Mouse (Mus musculus): ENCODE measurements at regions not wholly inside any gene's neighbourhood (a gene's known extent, or its start where the extent isn't known, plus 50 kb on each side); places are given as distances from the start of the nearest gene placed in this dataset.

DNA sequence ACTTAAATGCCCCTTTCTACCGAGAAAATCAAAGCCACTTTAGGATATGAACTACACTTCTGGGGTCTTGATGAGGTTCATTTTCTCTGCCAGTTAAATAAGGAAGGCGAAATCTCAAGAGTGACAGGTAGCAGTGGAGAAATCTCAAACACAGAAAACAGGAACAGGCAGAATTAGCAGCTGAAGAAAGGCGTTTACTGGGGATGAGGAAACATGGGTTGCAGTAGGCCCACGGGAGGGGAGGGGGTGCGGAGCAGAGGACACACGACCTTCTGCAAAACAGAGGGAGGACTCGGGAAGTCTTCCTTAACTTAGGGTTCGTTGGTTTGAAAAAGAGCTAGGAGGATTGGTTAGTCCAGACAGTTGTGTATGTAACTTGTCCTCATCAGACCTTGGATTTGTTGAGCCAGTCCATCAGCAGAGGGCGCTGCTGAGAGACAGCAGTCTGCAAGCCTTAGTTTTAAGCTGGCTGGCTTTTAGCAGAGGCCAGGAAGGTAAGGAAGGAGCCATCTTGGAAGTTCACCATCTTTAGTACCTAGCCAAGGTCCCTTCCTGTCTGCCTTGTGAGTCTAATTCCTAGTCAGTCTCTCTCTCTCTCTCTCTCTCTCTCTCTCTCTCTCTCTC, 204.0 kb downstream of the Usp46 start:
- H3K79me2 ChIP-seq (replicated peaks; ENCODE audit: control insufficient read depth, insufficient read depth, low read length) = no peaks in the 10 kb centered on the region
- intact Hi-C loops (cut with DNase I) = loop anchor here (5.0 kb wide), 1 partner anchor 58 kb away; no protein-coding TSS in a partner anchor
- H3K27me3 ChIP-seq (ENCODE audit: control insufficient read depth, insufficient read depth, low read length) = no peaks in the 10 kb centered on the region
- no peak overlapping the region for H3K27ac ChIP-seq
- H3K36me3 ChIP-seq (ENCODE audit: control insufficient read depth, insufficient read depth, low read length) = no peaks in the 10 kb centered on the region
- 72% methylated on average over 9 of the region's 9 CpGs for WGBS
- TF ChIP-seq CTCF (IDR thresholded peaks at IDR 0.05) (peak; percentile 72), POLR2A (IDR thresholded peaks at IDR 0.05; ENCODE audit: insufficient read depth, low read depth, low read length) (no peak), EP300 (IDR thresholded peaks at IDR 0.05; ENCODE audit: insufficient read depth, low read depth, low read length) (0 out of 2 replicates have a peak, but pooled peaks have one; percentile 18)
- no peak overlapping the region for H3K4me3 ChIP-seq
- no peaks in the 10 kb centered on the region for H3K4me1 ChIP-seq (ENCODE audit: control insufficient read depth, insufficient read depth, low read length)
- no peak overlapping the region for H3K9ac ChIP-seq (ENCODE audit: low read depth, low read length)
- DNase-seq = peak; percentile 36 to 58

DNA sequence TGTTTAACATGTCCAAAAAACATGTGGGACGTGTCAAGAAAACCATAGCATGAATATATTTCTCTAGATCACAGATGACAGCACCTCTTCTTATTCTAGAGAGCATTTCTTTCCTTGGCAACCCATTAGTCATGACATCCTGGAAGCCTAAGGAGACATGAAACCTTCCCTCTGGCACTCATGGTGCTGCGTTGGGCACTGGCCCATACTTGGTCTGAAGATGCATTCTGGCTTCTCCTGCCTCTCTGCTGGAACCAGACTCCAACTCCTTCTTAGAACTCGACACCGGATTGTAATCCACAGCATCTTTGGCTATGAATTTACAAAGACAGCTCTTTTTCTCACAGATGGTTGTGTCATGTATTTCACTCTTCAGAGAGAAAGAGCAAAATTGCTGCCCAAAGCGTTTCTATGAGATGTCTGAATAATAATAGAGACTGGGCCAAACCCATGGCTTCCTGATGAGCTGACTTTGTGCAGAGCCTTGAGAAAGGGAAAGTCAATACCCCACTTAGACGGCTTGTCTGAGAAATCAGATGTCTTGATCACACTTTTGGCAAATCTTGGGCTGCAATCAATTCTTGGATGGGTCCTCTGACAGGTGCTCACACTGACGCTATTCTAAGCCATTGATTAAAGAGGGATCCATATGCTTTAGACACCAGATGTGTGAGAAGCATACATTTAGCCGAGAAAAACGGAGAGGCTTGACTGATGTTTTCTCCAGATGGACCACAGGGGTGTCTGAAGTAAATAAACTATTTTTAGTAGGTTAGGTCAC, 195.4 kb downstream of the Usp46 start:
- Histone ChIP-seq H3K79me2 (replicated peaks; ENCODE audit: control insufficient read depth, insufficient read depth, low read length) (no peaks in the 10 kb centered on the region), H3K9ac (ENCODE audit: low read depth, low read length) (no peak overlapping the region), H3K4me3 (no peak overlapping the region), H3K36me3 (ENCODE audit: control insufficient read depth, insufficient read depth, low read length) (no peaks in the 10 kb centered on the region), H3K27me3 (ENCODE audit: control insufficient read depth, insufficient read depth, low read length) (no peaks in the 10 kb centered on the region), H3K27ac (no peak overlapping the region), H3K4me1 (ENCODE audit: control insufficient read depth, insufficient read depth, low read length) (peaks cover 2% of the 10 kb centered on the region)
- DNase-seq = no peak
- TF ChIP-seq POLR2A (IDR thresholded peaks at IDR 0.05; ENCODE audit: insufficient read depth, low read depth, low read length) = no peak
- intact Hi-C loops (cut with DNase I) = no loop called here
- 75% methylated on average over 9 of the region's 9 CpGs for WGBS

DNA sequence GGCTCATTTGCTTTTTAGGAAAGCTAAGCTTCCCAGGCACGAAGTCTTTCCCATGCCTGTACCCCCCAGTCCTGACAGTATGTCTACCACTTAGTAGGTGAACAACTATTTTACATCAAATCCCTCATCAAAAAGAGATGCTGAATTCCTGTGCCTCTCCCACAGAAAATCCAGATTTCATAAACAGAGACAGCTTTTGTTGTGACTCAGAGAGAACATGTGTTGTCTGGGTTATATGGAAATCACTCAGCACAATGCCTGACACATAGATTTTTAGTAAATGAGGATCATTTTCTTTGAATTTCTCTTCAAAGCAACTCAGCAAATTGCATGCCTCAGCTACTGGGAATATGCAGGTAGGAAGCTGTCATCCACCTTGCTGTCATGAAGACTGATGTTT, 193.5 kb downstream of the Usp46 start:
- H3K36me3 ChIP-seq (ENCODE audit: control insufficient read depth, insufficient read depth, low read length) = no peaks in the 10 kb centered on the region
- no peaks in the 10 kb centered on the region for H3K27me3 ChIP-seq (ENCODE audit: control insufficient read depth, insufficient read depth, low read length)
- H3K4me1 ChIP-seq (ENCODE audit: control insufficient read depth, insufficient read depth, low read length) = peaks cover 2% of the 10 kb centered on the region
- TF ChIP-seq POLR2A (IDR thresholded peaks at IDR 0.05; ENCODE audit: insufficient read depth, low read depth, low read length) (no peak), CTCF (IDR thresholded peaks at IDR 0.05) (no peak), EP300 (IDR thresholded peaks at IDR 0.05; ENCODE audit: insufficient read depth, low read depth, low read length) (no peak)
- intact Hi-C loops (cut with DNase I) = no loop called here
- no peak overlapping the region for H3K9ac ChIP-seq (ENCODE audit: low read depth, low read length)
- no peak for DNase-seq
- 95% methylated on average over 1 of the region's 1 CpGs for WGBS
- H3K4me3 ChIP-seq = no peak overlapping the region
- H3K79me2 ChIP-seq (replicated peaks; ENCODE audit: control insufficient read depth, insufficient read depth, low read length) = no peaks in the 10 kb centered on the region
- no peak overlapping the region for H3K27ac ChIP-seq

DNA sequence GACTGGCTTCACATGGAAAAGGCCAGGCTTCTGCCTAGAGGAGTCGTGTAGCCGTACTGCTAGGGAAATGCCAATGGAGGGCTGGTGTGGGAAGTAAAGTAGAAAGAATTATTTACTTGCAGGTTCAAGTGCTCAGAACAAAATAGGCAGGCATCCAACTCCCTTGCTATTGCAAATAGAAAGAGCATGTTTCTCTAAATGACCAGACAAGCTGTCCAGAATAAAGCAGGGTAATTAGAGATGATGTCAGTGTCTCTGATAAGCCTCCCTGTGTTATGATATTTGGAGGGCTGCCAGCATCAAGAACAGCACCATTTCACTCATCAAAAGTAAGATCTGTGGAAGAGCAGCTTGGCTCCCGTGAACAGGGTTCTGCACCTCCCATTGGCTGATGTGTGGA, 192.4 kb downstream of the Usp46 start:
- 0 out of 2 replicates have a peak overlapping the region, but pooled peaks have one; percentile 7 for H3K27ac ChIP-seq
- DNase-seq = no peak
- intact Hi-C loops (cut with DNase I) = no loop called here
- no peaks in the 10 kb centered on the region for H3K36me3 ChIP-seq (ENCODE audit: control insufficient read depth, insufficient read depth, low read length)
- H3K9ac ChIP-seq (ENCODE audit: low read depth, low read length) = no peak overlapping the region
- H3K79me2 ChIP-seq (replicated peaks; ENCODE audit: control insufficient read depth, insufficient read depth, low read length) = no peaks in the 10 kb centered on the region
- 21% methylated on average over 3 of the region's 3 CpGs for WGBS
- peaks cover 2% of the 10 kb centered on the region for H3K4me1 ChIP-seq (ENCODE audit: control insufficient read depth, insufficient read depth, low read length)
- TF ChIP-seq EP300 (IDR thresholded peaks at IDR 0.05; ENCODE audit: insufficient read depth, low read depth, low read length) (no peak), POLR2A (IDR thresholded peaks at IDR 0.05; ENCODE audit: insufficient read depth, low read depth, low read length) (no peak), CTCF (IDR thresholded peaks at IDR 0.05) (no peak)
- no peak overlapping the region for H3K4me3 ChIP-seq
- H3K27me3 ChIP-seq (ENCODE audit: control insufficient read depth, insufficient read depth, low read length) = no peaks in the 10 kb centered on the region

DNA sequence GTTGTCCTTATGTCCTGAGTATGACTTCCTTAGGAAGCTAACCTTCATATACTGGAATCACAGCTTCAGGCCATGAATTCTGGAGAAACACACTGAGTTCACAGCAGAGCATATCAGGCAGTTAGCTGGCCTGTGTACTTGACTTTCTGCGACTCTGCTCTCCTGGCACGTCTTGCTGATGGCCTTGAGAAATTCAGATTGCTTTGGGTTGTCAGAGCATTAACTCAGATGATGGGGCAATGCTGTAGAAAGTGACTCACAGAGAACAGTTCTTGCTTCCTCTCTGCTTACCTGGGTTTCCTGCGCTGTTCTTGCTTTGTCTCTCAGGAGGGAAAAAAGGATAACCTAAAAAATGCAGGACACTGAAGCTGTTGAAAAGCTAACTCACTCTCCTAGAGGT, 187.3 kb downstream of the Usp46 start:
- no peaks in the 10 kb centered on the region for H3K79me2 ChIP-seq (replicated peaks; ENCODE audit: control insufficient read depth, insufficient read depth, low read length)
- H3K27me3 ChIP-seq (ENCODE audit: control insufficient read depth, insufficient read depth, low read length) = no peaks in the 10 kb centered on the region
- whole genome bisulfite sequencing = 82% methylated on average over 3 of the region's 3 CpGs
- intact Hi-C loops (cut with DNase I) = no loop called here
- TF ChIP-seq CTCF (IDR thresholded peaks at IDR 0.05) (no peak), EP300 (IDR thresholded peaks at IDR 0.05; ENCODE audit: insufficient read depth, low read depth, low read length) (no peak), POLR2A (IDR thresholded peaks at IDR 0.05; ENCODE audit: insufficient read depth, low read depth, low read length) (no peak)
- peak in 1 of 2 experiments; percentile 32 for DNase-seq
- H3K27ac ChIP-seq = peak overlapping the region; percentile 4; the same call in 1 of the 2 replicates
- H3K9ac ChIP-seq (ENCODE audit: low read depth, low read length) = no peak overlapping the region
- H3K4me3 ChIP-seq = no peak overlapping the region
- no peaks in the 10 kb centered on the region for H3K36me3 ChIP-seq (ENCODE audit: control insufficient read depth, insufficient read depth, low read length)
- H3K4me1 ChIP-seq (ENCODE audit: control insufficient read depth, insufficient read depth, low read length) = peaks cover 4% of the 10 kb centered on the region

DNA sequence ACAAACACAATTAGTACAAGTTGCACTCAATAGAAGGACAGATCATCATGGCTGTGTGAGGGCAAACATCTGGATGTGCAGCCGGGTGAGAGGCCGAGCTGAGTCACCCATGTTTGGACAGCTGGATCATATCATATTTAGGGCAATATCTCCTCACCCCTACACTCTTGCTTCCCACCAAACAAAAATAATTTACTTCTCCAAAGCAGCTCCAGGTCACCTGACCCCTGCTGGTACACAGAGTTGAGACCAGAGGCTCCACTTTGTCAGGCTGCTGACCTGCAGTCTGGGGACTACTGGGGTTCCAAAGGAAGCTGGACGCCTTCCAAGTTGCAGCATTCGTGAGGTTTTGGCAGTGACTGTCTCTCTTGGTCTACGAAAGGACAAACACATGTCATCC, 186.3 kb downstream of the Usp46 start:
- peak overlapping the region; percentile 45; the same call in 1 of the 2 replicates for H3K27ac ChIP-seq
- no peak overlapping the region for H3K9ac ChIP-seq (ENCODE audit: low read depth, low read length)
- H3K36me3 ChIP-seq (ENCODE audit: control insufficient read depth, insufficient read depth, low read length) = no peaks in the 10 kb centered on the region
- no peaks in the 10 kb centered on the region for H3K27me3 ChIP-seq (ENCODE audit: control insufficient read depth, insufficient read depth, low read length)
- DNase-seq = peak; percentile 74 to 75
- no peaks in the 10 kb centered on the region for H3K79me2 ChIP-seq (replicated peaks; ENCODE audit: control insufficient read depth, insufficient read depth, low read length)
- WGBS = 24% methylated on average over 5 of the region's 5 CpGs
- peaks cover 2% of the 10 kb centered on the region for H3K4me1 ChIP-seq (ENCODE audit: control insufficient read depth, insufficient read depth, low read length)
- intact Hi-C loops (cut with DNase I) = no loop called here
- no peak for TF ChIP-seq POLR2A (IDR thresholded peaks at IDR 0.05; ENCODE audit: insufficient read depth, low read depth, low read length)
- peak; percentile 43 for TF ChIP-seq CTCF (IDR thresholded peaks at IDR 0.05)
- peak; percentile 93 for TF ChIP-seq EP300 (IDR thresholded peaks at IDR 0.05; ENCODE audit: insufficient read depth, low read depth, low read length)
- H3K4me3 ChIP-seq = no peak overlapping the region

Measured in heart, adult 2 months (tissue).